Mouse (Mus musculus) adipose tissue, adult 10 weeks (tissue): ENCODE results near the gene Kremen2. TPM values are rescaled to one million over a fixed set of nuclear protein-coding genes. Genes with fewer than 3 reads are reported as not detected.

Source experiments
- polyA plus RNA-seq: library from polyadenylated mRNA; stranded (reverse); fragments of 350-450 nt; fragmentation: Illumina TruSeq; extraction: RNeasy Lipid Tissue Mini Kit (QIAGEN cat#74804); gene quantifications from one replicate; pipeline ENCODE4 v1.2.3, GENCODE M21; 2014; ENCODE audit warnings: low read depth, low replicate concordance

Gene Kremen2
- polyA plus RNA-seq, result 0.24 TPM

GRCm38 (mm10) chr17:23745301-23746251 lies at the start of gene Kremen2:
Kremen2 (minus strand) TSS chr17:23745833.

GRCm38 (mm10) chr17:23790269-23791078 lies 44.8 kb upstream of the Kremen2 start, which contains the start of gene Srrm2:
Srrm2 (plus strand) TSS chr17:23790532.

GRCm38 (mm10) chr17:23785561-23786471 lies 40.2 kb upstream of the Kremen2 start, which contains the start of gene Flywch2:
Flywch2 (minus strand) TSS chr17:23786081.

GRCm38 (mm10) chr17:23771284-23772218 lies 25.9 kb upstream of the Kremen2 start, which contains the start of gene Flywch1:
Flywch1 (minus strand) TSS chr17:23771602.

GRCm38 (mm10) chr17:23740598-23741021 lies 5.0 kb downstream of the Kremen2 start, which contains the start of gene Paqr4:
Paqr4 (minus strand) TSS chr17:23740867.

GRCm38 (mm10) chr17:23725999-23726757 lies 19.5 kb downstream of the Kremen2 start, which contains the start of gene Pkmyt1:
Pkmyt1 (plus strand) TSS chr17:23726336.

GRCm38 (mm10) chr17:23722376-23723125 lies 23.1 kb downstream of the Kremen2 start, which contains the start of gene 1520401A03Rik:
1520401A03Rik (minus strand) TSS chr17:23722783.

Other genes starting within 250 kb of the Kremen2 start
- 9.9 TPM for gene Zfp213, start 181.6 kb downstream of the Kremen2 start, polyA plus RNA-seq
- gene Zfp13, start 146.3 kb downstream of the Kremen2 start, polyA plus RNA-seq, result 23.0 TPM
- 0.16 TPM for gene Zscan10, start 145.0 kb downstream of the Kremen2 start, polyA plus RNA-seq
- 0.25 TPM for gene Mmp25, start 100.6 kb downstream of the Kremen2 start, polyA plus RNA-seq
- gene Bicdl2, start 85.3 kb downstream of the Kremen2 start, polyA plus RNA-seq, result 2.7 TPM
- gene Hcfc1r1, start 72.2 kb downstream of the Kremen2 start, polyA plus RNA-seq, result 226 TPM
- 10.9 TPM for gene Thoc6, start 72.0 kb downstream of the Kremen2 start, polyA plus RNA-seq
- 25.6 TPM for gene Tnfrsf12a, start 68.4 kb downstream of the Kremen2 start, polyA plus RNA-seq
- 1.0 TPM for gene Cldn6, start 66.6 kb downstream of the Kremen2 start, polyA plus RNA-seq
- 1.2 TPM for gene Cldn9, start 61.8 kb downstream of the Kremen2 start, polyA plus RNA-seq
- 0.30 TPM for gene 1520401A03Rik, start 23.1 kb downstream of the Kremen2 start, polyA plus RNA-seq
- 8.8 TPM for gene Pkmyt1, start 19.5 kb downstream of the Kremen2 start, polyA plus RNA-seq
- gene Paqr4, start 5.0 kb downstream of the Kremen2 start, polyA plus RNA-seq, result 19.4 TPM
- gene Flywch1, start 25.8 kb upstream of the Kremen2 start, polyA plus RNA-seq, result 65.6 TPM
- 16.1 TPM for gene Flywch2, start 40.2 kb upstream of the Kremen2 start, polyA plus RNA-seq
- 339 TPM for gene Srrm2, start 44.7 kb upstream of the Kremen2 start, polyA plus RNA-seq
- 387 TPM for gene Elob, start 83.3 kb upstream of the Kremen2 start, polyA plus RNA-seq
- 1.4 TPM for gene Prss33, start 90.2 kb upstream of the Kremen2 start, polyA plus RNA-seq
- not detected for gene Prss32, start 98.0 kb upstream of the Kremen2 start, polyA plus RNA-seq
- 0.55 TPM for gene Prss41, start 98.3 kb upstream of the Kremen2 start, polyA plus RNA-seq
- 1.1 TPM for gene Prss21, start 122.2 kb upstream of the Kremen2 start, polyA plus RNA-seq
- gene Dcpp1, start 135.0 kb upstream of the Kremen2 start, polyA plus RNA-seq, result not detected
- gene Dcpp2, start 135.0 kb upstream of the Kremen2 start, polyA plus RNA-seq, result not detected
- not detected for gene Dcpp3, start 171.6 kb upstream of the Kremen2 start, polyA plus RNA-seq
- not detected for gene Sbp, start 195.8 kb upstream of the Kremen2 start, polyA plus RNA-seq
- not detected for gene Sbpl, start 209.4 kb upstream of the Kremen2 start, polyA plus RNA-seq
- not detected for gene Prss30, start 234.7 kb upstream of the Kremen2 start, polyA plus RNA-seq